Mouse (Mus musculus): ENCODE results near the gene Capn10.

- TF ChIP-seq CTCF (IDR thresholded peaks at IDR 0.05; ENCODE audit: low read depth, low read length) (no peak), POLR2A (IDR thresholded peaks at IDR 0.05; ENCODE audit: extremely low read depth, insufficient read depth, low read length) (no peak)
Measured at GRCm38 (mm10) chr1:92920474-92921200, 13.5 kb upstream of the Capn10 start.

Measured in liver, adult 2 months (tissue).